Mouse (Mus musculus): ENCODE measurements around the gene Msn. TPM values are rescaled to one million over a fixed set of nuclear protein-coding genes. Genes with fewer than 3 reads are reported as not detected.

Msn gene
- polyA plus RNA-seq (2017; shearing (Covaris generic)): 1,178 TPM

DNA sequence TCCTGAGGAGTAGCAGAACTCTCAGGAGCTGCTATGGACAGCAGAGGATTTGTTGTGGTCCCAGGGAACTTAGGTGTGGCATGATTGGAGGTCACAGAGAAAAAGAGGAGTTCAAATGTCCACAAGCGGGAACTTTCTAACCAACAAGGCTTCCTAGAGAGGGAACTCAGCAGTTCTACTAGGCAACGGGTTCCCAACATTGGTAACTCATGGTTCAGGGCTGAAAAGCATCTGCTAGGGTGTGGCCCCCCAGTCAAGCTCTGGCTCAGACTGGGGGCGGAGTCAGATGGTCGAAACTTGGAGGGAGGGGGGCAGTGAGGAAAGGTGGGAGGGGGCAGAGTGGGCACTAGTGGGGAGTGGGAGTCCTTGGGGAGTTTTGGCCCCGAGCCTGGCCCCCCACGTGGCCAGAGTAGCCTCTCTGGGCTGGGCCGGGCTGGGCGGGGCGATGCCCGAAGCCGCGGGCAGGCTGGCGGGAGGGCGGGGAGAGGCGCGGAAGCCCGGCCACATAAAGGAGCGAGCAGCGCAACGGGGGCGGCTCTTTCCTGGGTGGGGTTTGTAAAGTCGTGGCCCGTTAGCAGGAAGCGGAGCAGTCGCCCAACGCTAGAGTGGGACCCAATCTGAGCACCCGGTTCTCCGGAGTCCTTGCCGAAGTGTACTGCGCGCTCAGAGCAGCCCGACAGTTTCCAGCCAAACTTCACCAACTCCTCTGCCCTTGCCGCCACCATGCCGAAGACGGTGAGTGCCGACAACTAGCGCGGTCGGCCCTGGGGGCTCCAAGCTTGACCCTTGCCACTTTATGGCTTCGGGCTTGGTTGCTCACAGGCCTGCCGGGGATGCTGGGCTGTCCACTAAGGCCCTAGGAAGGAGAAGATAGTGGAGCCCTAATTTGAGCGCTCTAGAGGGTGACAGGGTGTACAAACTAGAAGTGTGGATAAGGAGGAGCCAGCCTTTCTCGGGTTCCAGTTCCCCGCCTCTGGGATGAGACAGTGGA lies at the start of gene Msn:
Msn (plus strand) TSS at position 534 of the 991 bp plus-strand sequence.

Other genes starting within 250 kb of the Msn start
- gene Las1l, start 139.1 kb upstream of the Msn start, polyA plus RNA-seq (2017; shearing (Covaris generic)): 108 TPM
- not detected for gene Vsig4, start 197.4 kb downstream of the Msn start, polyA plus RNA-seq (2017; shearing (Covaris generic))

Measured in inflammation-experienced regulatory T-cells, adult 16 weeks (primary cell).